Mouse (Mus musculus): ENCODE results near the gene 4930402H24Rik.

- TF ChIP-seq CTCF (IDR thresholded peaks at IDR 0.05; ENCODE audit: control insufficient read depth, insufficient read depth, insufficient replicate concordance, low read depth, low read length) (no peak), POLR2A (IDR thresholded peaks at IDR 0.05; ENCODE audit: control insufficient read depth, low read depth, low read length) (no peak)
These were observed 224.7 kb downstream of the 4930402H24Rik start for GRCm38 (mm10) chr2:130681531-130681930.
